ENCODE assay signal across 22 mouse cellular contexts in genomic region chr4:114378512-114378911, GRCm38 (mm10). TPM values are rescaled to one million over a fixed set of nuclear protein-coding genes. Genes with fewer than 3 reads are reported as not detected.
DNase-seq lines count a peak whose midpoint lies in the region; ATAC-seq and TF ChIP-seq lines count a peak whose summit lies in the region.
"Had no signal": no experiment of that assay in that cellular context is flagged by ENCODE, and none has a peak within 500 bp of the region (broad histone marks: within the 10 kb centered on the region; RNA-seq: fewer than 3 reads in every experiment).

No protein-coding gene starts in this region.

- no peaks in the 10 kb centered on the region for H3K36me3 ChIP-seq in heart, adult 2 months (ENCODE audit: control insufficient read depth, insufficient read depth, low read length)
- H3K36me3 ChIP-seq in limb, embryonic 12.5 days = no peaks in the 10 kb centered on the region
- no peaks in the 10 kb centered on the region for H3K36me3 ChIP-seq in forebrain, postnatal 0 days (ENCODE audit: insufficient read depth)
- H3K36me3 ChIP-seq: heart, embryonic 15.5 days; midbrain, embryonic 10.5 days; neural tube, embryonic 15.5 days had no signal

- H3K4me2 ChIP-seq in limb, embryonic 12.5 days = no peak overlapping the region
- no peak overlapping the region for H3K4me2 ChIP-seq in forebrain, postnatal 0 days (ENCODE audit: low read depth)
- H3K4me2 ChIP-seq: heart, embryonic 15.5 days; hindbrain, embryonic 14.5 days; neural tube, embryonic 15.5 days had no signal

- no peaks in the 10 kb centered on the region for H3K27me3 ChIP-seq in heart, adult 2 months (ENCODE audit: control insufficient read depth, insufficient read depth, low read length)
- H3K27me3 ChIP-seq in limb, embryonic 12.5 days = peaks cover 2% of the 10 kb centered on the region; the same call in 1 of the 2 replicates
- no peaks in the 10 kb centered on the region for H3K27me3 ChIP-seq in forebrain, postnatal 0 days (ENCODE audit: insufficient read depth, low read length)
- H3K27me3 ChIP-seq: neural tube, embryonic 15.5 days had no signal

- no peaks in the 10 kb centered on the region for H3K79me2 ChIP-seq in heart, adult 2 months (replicated peaks; ENCODE audit: control insufficient read depth, insufficient read depth, low read length)

- H3K27ac ChIP-seq in heart, adult 2 months = no peak overlapping the region
- peak overlapping the region; percentile 59 for H3K27ac ChIP-seq in limb, embryonic 12.5 days
- H3K27ac ChIP-seq in forebrain, postnatal 0 days (ENCODE audit: low read depth, low read length) = no peak overlapping the region
- H3K27ac ChIP-seq: heart, embryonic 15.5 days; hindbrain, embryonic 14.5 days; midbrain, embryonic 10.5 days; neural tube, embryonic 15.5 days had no signal

- TF ChIP-seq EP300 in heart, adult 2 months (IDR thresholded peaks at IDR 0.05; ENCODE audit: insufficient read depth, low read depth, low read length) = no peak

- ATAC-seq in limb, embryonic 12.5 days (ENCODE audit: insufficient number of reproducible peaks, insufficient read depth, low FRiP score, low TSS enrichment, low read depth) = no peak
- ATAC-seq in forebrain, postnatal 0 days = no peak
- no peak for ATAC-seq in monocyte, adult 5-6 weeks (replicated peaks; ENCODE audit: insufficient number of reproducible peaks, low FRiP score, low TSS enrichment, poor library complexity, severe bottlenecking)
- ATAC-seq: inflammation-experienced regulatory T-cells, adult 6 months; Patski had no signal

- no peak for TF ChIP-seq CTCF in heart, adult 2 months (IDR thresholded peaks at IDR 0.05)
- TF ChIP-seq CTCF in forebrain, postnatal 0 days (IDR thresholded peaks at IDR 0.05; ENCODE audit: low read depth) = no peak

- H3K4me3 ChIP-seq in heart, adult 2 months = no peak overlapping the region
- H3K4me3 ChIP-seq in limb, embryonic 12.5 days (replicated peaks) = no peak overlapping the region
- no peak overlapping the region for H3K4me3 ChIP-seq in forebrain, postnatal 0 days (ENCODE audit: low read depth, low read length)
- H3K4me3 ChIP-seq: heart, embryonic 15.5 days; midbrain, embryonic 10.5 days; neural tube, embryonic 15.5 days had no signal

- H3K9me3 ChIP-seq in limb, embryonic 12.5 days = no peaks in the 10 kb centered on the region
- H3K9me3 ChIP-seq in forebrain, postnatal 0 days (ENCODE audit: low read length) = no peaks in the 10 kb centered on the region
- H3K9me3 ChIP-seq: heart, embryonic 15.5 days; midbrain, embryonic 10.5 days; neural tube, embryonic 15.5 days had no signal

- H3K9ac ChIP-seq in heart, adult 2 months (ENCODE audit: low read depth, low read length) = no peak overlapping the region
- no peak overlapping the region for H3K9ac ChIP-seq in limb, embryonic 12.5 days (replicated peaks)
- no peak overlapping the region for H3K9ac ChIP-seq in forebrain, postnatal 0 days
- H3K9ac ChIP-seq: heart, embryonic 15.5 days; hindbrain, embryonic 14.5 days; neural tube, embryonic 15.5 days had no signal

- no peaks in the 10 kb centered on the region for H3K4me1 ChIP-seq in heart, adult 2 months (ENCODE audit: control insufficient read depth, insufficient read depth, low read length)
- peaks cover 23% of the 10 kb centered on the region for H3K4me1 ChIP-seq in limb, embryonic 12.5 days (replicated peaks)
- no peaks in the 10 kb centered on the region for H3K4me1 ChIP-seq in forebrain, postnatal 0 days (ENCODE audit: insufficient read depth)
- H3K4me1 ChIP-seq: heart, embryonic 15.5 days; midbrain, embryonic 10.5 days; neural tube, embryonic 15.5 days had no signal

- WGBS in heart, adult 2 months = 75% methylated on average over 7 of the region's 7 CpGs
- 75% methylated on average over 7 of the region's 7 CpGs for WGBS in limb, embryonic 12.5 days
- WGBS in forebrain, postnatal 0 days = 84% methylated on average over 7 of the region's 7 CpGs

- TF ChIP-seq POLR2A in heart, adult 2 months (IDR thresholded peaks at IDR 0.05; ENCODE audit: insufficient read depth, low read depth, low read length) = no peak

- intact Hi-C loops in heart, adult 2 months (cut with DNase I) = no loop called here

- DNase-seq in heart, adult 11 months = peak; percentile 74
- DNase-seq in heart, adult 2 months = no peak
- peak; percentile 8 for DNase-seq in kidney, postnatal 14 days
- no peak for DNase-seq in kidney, adult 18-20 months
- peak; percentile 66 for DNase-seq in NIH3T3 (ENCODE audit: low read depth)
- DNase-seq in forebrain, postnatal 0 days = no peak
- DNase-seq: adrenal gland, postnatal 36 days; cerebellum, adult 11 months; cerebellum, postnatal 10 days; gastrocnemius, postnatal 25 days; heart, postnatal 4 days; lung, postnatal 10 days; thymus, adult 2 months; thymus, postnatal 4 days had no signal

RNA-seq across cellular contexts. Expression of gene Trabd2b, which starts 28.0 kb away (rescaled TPM):
- 10 to 100 TPM; 60.1 to 69.8 TPM for total RNA-seq in heart, adult 2 months (2021)
- polyA plus RNA-seq in heart, adult 2 months (2012; rRNA removed) = 29.1 and 42.7 TPM in 2 replicates
- 0.59 and 0.72 TPM in 2 replicates for polyA plus RNA-seq in limb, embryonic 12.5 days (2016; fragmentation: Nextera tagmentation; extraction: Ambion mirVana)
- total RNA-seq in forebrain, postnatal 0 days (2014; rRNA removed) = 0.71 and 0.92 TPM in 2 replicates
- polyA plus RNA-seq in forebrain, postnatal 0 days (2015; fragmentation: Nextera tagmentation; extraction: Ambion mirVana) = 0.43 and 0.63 TPM in 2 replicates
- 0.19 to 0.53 TPM (median 0.38 TPM) in 3 replicates for total RNA-seq in monocyte, adult 5-6 weeks (2017)
- polyA plus RNA-seq: inflammation-experienced regulatory T-cells, adult 6 months had no signal

Comparison
In these comparisons a context has a peak if more than half of its experiments do, and no peak if none do; other contexts are left out.
1. DNase-seq: peak in heart, adult 11 months (single experiment), kidney, postnatal 14 days (single experiment) and NIH3T3 (single experiment); none in heart, adult 2 months (0 of 2), kidney, adult 18-20 months (single experiment) and forebrain, postnatal 0 days (single experiment).
2. RNA of gene Trabd2b, which starts 28.0 kb away (total RNA-seq): 60.1 to 69.8 TPM in heart, adult 2 months; 0.71 to 0.92 TPM in forebrain, postnatal 0 days and 0.19 to 0.53 TPM in monocyte, adult 5-6 weeks; every median in the first group is over 10 times any median in the second.